Mouse (Mus musculus) MEL-GATA-1-ER (cell line): Measurements from ENCODE around the gene Kif1b.
"Not testable (repeated sequence)": the region's sequence is repeated elsewhere in the genome, so short reads cannot be mapped to it uniquely, and the experiment has no call there.

Experiments used
- DNase-seq: peaks from one replicate; pipeline ENCODE4 v3.0.0-alpha.2; 2012; ENCODE audit warnings: low read depth; ENCODE audit errors: extremely low read depth

The Kif1b gene

DNA sequence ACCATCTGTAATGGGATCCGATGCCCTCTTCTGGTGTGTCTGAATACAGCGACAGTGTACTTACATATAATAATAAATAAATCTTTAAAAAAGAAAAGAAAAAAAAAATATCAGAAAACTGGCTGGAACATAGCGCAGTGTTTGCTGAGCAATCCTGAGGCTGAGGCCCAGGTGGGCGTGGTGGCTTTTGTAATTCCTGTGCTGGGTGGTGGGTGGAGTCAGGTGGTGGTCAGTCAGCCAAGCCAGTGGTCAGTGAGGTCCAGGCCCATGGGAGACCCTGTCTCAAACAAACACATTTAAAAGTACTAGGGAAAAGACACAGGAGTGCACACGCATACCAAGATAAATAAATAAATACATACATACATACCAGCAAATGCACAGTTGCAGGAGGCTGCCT lies 135.4 kb downstream of the Kif1b start:
- DNase-seq, result no peak

DNA sequence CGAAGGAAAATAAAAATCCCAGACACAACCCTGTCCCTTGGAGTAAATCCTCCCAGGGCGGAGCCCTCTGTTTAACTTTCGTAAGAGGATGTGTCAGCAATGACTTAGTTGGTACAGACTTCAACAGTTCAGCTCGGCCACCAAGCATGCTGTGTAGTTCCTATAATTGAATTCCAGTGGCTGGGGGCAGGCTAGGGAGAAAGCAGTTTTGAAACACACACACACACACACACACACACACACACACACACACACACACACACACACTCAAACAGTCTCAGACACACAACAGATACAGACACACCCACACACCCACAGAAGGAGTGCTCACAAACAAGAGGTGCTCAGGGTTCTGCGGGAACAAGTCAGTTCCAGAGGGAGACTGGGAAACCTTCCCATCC lies 135.9 kb downstream of the Kif1b start:
- no peak for DNase-seq

DNA sequence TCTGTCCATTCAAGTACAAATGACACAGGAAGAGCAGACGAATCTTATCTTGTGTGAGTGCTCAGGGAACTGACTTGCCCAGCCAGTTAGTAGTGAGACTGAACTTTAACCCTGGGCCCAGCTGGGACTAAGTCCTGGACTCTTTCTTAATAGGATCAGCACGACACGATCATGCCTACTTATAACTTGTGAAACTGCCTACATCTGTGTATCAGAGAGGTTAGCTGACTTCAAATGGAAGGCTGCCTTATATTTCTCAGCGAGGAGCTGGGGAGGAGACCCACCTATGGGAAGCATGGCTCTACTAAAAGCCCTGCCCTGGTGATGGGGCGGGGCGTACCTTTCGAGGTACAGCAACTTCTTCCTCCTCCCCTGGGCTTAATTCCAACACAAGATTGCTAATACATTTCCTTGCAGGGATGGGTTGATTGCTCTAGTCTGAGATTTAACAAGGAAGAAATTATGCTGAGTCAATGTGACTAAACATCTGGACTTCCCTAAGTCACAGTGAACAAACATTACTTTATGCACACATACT lies 137.0 kb downstream of the Kif1b start:
- peak; percentile 65 for DNase-seq

DNA sequence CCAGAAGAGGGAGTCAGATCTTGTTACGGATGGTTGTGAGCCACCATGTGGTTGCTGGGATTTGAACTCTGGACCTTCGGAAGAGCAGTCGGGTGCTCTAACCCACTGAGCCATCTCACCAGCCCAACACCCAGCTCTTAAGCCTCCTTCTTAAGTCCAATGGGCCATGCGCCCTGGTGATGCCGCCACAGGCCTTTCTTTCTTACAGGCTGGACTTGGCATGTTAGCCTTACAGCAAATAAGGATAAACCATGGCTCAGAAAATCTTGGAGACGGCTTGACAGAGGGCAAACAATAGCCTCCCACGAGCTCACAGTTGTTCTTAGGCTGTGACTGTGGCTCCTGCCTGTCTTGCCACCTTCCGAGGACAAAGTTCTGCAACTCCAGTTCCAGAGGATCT lies 137.6 kb downstream of the Kif1b start:
- not testable (repeated sequence) for DNase-seq

DNA sequence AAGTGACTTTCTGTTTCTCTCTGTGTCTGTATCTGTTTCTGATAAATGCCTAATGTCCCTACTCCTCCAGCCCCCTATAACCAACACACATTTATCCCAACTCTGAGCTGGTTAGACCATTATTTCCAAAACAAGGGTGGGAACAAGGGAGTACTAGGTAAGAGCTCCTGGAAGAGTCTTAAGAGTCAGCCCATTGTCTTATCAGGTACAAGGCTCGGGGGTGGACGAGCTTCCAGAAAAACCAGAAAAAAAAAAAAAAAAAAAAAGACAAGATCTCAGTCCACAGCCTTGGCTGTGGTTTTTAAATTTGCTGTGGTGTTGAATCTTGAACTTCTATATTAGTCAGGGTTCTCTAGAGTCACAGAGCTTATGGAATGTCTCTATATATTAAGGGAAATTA lies 139.5 kb downstream of the Kif1b start:
- no peak for DNase-seq

DNA sequence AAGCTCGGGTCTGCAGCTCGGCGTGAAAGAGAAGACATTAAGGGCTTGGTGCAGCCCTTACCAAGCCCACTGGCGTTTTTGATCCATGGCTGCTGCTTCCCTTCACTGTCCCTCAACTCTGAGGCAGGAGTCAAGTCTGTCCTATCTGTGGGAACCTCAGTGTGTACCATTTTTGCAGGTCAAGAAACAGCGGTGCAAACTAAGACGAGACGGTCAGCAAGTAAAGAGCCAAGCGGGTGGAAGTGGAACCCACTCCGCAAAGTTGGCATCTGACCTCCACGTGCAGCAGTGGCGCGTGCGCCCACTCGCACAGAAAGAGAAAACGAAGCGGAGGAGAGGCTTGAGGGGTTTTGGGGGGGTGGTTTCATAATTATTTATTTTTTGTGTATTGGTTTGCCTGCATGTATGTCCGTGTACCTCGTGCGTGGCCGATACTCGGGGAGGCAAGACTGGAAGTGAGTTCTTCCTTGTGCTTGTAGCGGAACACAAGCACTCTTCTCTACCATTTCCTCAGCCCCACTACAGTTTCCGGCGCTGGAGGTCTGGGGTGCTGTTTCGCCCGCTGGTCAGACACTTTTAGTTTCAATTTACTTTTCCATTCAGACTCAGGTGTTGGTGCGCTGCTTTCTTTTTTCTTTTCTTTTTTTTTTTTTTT lies 140.4 kb downstream of the Kif1b start:
- DNase-seq, result no peak

DNA sequence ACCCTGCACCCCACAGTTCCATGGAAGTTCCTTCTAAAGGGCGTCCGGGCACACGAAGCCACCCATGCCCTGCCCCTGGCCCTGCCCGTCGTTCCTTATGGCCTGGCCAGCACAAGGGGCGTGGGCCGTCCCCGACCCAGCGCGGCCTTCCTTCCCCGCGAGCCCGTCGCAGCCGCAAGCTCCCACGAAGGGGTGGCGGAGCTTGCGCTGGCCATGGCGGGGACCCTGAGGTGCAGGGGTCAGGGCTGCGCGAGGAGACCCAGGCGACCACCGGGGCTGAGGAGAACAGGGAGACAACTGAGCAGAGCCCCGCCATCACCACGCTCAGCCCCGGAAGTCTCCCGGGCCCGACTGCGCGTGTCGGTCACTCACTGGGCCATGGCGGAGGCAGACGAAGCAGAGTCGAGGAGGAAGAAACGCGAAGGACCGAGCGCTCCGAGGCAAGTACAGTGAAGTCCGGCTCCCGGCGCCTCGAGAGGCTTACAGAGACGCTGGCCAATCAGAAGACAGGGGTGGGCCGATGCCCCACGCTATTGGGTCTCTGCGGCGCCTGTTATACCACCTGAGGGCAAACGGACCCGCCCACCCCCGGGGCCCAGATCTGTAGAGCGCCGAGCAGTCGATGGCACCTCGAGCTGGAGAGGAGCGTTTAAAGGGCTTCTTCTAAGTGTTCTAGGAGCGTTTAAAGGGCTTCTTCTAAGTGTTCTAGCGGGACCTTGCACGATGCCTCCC lies 141.1 kb downstream of the Kif1b start, which contains the start of gene Pgd:
TSS of gene Pgd (minus strand) at position 557 of the 732 bp plus-strand sequence.
- DNase-seq, result peak; percentile 91

DNA sequence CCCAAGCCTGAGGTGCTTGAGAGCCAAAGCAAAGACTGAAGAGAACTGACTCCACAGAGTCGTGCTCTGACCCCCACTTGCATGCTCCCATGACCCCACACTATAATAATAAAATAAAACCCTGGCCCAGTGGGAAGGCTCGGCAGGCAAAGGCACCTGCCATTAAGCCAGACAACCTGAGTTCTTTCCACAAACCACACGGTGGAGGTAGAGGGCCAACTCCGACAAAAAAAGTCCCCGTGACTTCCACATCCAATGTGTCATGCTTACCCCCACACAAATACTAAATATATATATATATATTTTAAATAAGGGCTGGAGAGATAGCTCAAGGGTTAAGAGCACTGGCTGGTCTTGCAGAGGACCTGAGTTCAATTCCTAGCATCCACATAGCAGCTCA lies 143.3 kb downstream of the Kif1b start:
- DNase-seq, result no peak

DNA sequence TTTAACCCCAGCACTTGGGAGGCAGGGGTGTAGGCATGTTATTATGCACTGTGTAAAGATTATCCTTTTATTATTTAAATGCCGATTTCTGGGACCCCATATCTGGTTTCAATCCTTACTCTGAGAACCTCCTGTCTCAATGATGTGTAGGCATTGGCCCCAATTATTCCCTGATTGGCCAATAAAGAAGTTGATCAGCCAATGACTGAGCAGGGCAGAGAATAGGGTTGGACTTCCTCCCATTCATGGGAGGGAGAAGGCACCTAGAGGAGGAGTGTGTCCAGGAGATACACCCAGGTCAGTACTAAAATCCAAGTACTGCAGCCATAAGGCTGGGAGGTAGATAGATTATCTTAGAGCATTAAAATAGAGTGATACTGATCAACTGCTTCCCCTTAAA lies 144.3 kb downstream of the Kif1b start:
- no peak for DNase-seq

DNA sequence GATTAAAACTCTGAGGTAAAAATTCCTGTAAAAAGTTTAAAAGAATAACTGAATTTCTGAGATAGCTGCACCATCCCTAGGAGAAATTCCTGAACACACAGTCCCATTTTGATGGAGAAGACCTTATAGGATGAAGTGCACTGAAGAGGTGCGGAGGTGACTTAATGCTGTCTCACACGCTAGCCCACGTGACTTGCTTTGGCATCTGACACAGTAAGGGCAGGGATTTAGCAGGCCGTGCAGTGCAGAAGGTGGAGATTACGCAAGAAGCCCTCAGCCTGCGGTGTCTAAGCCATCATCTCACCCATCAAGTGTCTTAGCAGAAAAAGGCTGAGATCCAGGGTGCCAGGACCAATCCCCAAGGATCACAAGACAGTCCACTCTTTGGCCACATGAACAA lies 146.3 kb downstream of the Kif1b start:
- no peak for DNase-seq

DNA sequence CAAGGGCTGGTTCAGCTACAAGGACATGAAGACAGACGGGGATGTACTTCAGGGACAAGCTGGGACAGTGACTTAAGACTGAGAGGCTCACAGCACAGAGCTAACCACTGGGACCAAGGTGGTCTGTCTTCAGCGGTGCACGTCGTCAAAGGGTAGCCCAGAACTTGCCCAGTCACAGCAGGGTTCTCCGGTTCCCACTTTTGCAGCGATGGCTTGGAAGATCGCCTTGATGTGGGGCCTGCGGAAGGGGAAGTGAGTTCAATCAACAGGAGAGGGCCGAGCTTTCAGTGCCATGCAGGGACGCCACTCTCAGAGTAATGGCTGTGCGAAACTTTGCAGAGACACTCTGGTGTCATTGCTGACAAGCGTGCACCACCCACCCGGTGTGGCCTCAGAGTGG lies 147.6 kb downstream of the Kif1b start:
- DNase-seq, result no peak

DNA sequence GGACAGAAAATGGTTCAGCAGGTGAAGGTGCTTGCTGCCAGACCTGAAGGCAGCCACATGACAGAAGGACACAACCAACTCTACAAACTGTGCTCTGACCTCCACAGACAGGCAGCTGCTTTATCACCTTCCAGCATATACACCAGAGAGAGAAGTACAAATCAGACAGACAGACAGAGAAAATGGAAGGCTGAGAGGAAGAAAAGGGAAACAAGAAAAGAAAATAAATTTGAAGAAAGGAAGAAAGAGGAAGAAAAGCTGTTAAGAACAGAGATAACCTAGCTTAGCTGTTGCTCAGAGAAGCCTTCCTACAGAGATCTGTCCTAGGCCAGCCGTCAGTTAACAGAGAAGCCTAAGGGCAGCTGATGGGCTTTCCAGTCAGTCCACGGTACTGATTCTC lies 148.3 kb downstream of the Kif1b start:
- DNase-seq, result no peak

DNA sequence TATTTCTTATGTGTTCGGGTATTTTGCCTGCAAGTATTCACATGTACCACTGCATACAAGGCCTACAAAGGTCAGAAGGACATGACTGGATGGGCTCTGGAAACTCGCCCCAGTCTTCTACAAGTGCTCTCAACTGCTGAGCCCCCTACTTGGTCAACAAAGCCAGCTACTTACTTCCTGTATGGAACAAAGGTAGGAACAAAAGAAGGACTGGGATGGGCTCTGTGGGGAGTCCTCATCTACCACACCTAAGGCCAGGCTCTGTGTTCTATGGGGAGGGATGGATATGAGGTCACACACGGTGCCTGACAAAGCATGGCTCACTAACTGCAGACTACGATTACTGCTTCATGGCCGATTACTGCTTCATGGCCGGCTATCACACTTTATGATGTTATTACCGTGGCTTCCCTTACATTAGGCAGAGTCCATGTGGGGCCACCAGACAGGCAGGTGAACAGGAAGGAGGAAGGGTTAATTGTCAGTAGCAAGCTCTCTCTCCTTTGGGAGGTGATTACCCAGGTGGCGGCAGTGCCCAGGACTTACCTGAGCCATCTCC lies 150.0 kb downstream of the Kif1b start:
- DNase-seq, result no peak

DNA sequence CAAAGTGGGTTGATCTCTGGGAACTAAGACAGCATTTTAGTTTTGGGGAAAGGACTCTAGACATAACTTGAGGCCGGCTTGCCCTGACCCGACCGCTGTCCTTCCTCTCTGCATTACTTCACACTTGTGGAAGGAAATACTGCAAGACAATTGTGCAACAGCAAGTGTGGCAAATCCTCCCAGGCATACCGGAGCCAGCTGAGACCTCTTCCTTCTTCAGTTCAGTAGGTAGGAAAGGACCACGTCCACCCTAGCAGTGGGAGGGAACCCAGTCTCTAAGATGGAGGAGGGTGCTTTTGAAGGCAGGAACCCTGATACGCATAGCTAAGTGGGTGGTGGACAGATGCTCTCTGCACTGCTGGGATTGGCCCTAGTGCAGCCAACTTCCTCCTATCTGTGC lies 151.8 kb downstream of the Kif1b start:
- no peak for DNase-seq

DNA sequence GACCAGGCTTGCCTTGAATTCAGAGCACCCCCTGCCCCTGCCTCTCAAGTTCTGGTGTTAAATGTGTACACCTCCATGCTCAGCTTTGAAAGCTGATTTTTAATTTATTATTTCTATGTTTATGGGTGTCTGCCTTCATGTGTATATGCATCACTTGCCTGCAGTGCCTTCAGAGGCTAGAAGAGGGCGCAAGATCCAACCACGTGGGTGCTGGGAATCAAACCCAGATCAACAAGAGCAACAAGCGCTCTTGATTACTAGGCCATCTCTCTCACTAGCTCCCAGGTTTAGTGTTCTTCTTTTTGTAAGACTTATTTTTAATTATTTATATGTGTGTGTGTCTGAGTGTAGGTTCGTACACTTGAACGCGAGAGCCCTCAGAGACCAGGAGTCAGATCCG lies 152.6 kb downstream of the Kif1b start:
- no peak for DNase-seq

DNA sequence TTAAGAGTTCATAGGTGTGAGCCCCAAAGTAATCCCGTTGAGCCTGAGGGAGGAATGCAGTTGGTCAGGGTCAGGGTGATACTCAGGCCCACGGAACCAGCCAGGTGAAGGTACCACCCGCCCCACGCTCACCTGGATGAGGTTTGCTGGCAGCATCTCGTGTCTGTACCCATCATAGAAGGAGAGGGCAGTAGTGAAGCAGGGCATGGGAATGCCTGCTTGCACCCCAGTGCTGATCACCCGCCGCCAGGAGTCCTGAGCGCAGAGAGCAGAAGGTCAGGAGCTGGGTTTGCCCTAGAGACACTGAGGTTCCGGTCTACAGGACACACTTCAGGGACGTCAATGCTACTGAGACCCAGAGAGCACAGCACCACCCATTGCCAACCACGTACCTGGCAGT lies 156.8 kb downstream of the Kif1b start:
- DNase-seq, result no peak

DNA sequence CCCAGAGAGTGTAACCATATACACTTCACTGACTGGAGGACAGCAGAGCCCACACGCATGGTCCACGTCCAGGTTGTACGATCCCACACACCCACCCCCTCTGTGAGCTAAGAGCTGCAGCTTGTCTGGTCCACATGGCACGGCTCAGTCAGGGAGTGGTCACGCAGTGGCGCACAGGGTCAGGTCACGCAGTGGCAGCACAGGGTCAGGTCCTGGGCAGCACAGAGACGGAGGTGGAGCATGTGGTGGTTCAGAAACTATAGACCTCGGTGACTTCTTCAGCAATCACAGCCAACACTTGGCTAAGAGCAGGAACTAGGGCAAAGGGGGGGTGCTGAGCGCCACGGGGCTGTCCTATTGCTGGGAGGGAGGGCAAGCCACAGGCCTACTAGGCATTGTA lies 157.2 kb downstream of the Kif1b start:
- no peak for DNase-seq

DNA sequence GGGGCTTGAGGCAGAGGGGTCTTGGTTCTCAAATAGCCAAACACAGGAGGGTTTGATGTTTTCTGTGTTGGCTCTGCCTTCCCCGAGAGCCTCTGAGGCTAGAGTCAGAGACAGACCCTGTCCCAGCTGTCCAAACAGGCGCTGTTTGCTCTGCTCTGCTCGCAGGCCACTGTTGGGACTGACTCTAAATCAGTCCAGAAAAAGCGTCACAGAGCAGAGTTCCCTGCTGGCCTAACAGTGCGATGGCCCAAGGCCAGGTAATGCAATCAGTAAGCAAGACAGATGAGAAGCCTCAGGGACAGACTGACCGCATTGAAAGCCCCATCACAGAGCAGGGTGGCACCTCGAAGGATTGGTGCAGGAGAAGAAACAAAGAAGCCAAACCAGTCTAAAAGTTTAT lies 157.9 kb downstream of the Kif1b start:
- no peak for DNase-seq

DNA sequence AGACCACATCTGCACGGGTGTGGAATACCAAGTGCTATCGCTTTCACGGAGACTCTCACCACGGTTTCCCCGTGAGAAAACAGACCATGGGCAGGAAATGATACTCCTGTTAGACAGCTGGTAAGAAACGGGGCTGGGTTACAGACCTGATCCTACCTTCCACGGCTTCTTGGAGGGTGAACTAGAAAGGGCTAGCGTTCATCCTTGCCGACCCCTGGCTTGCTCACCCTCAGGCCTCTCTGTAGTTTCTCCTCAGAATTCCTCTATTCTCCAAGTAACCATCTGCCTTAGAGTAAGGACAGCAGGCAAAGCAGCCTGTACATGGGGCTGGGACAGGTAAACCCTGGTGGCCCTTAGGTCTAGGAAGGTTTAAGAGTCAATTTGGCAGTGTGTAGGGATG lies 158.3 kb downstream of the Kif1b start:
- DNase-seq, result no peak

DNA sequence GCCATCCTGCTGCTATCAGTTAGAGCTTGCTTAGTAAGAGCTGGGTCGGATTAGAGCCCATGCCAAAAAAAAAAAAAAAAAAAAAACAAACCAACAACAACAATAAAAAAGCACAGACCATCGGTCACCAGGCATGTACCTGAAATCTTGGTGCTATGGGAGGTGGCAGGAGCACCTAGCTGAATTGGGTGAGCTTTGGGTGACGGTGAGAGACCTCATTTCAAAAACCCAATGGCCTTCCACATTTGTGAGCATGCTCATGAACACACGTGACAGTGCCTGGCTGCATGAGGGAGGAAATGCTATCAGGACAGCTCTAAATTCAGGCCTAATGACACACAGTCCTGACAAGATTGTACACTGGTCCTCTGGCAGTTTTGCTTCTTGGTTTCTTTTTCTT lies 159.4 kb downstream of the Kif1b start:
- no peak for DNase-seq

DNA sequence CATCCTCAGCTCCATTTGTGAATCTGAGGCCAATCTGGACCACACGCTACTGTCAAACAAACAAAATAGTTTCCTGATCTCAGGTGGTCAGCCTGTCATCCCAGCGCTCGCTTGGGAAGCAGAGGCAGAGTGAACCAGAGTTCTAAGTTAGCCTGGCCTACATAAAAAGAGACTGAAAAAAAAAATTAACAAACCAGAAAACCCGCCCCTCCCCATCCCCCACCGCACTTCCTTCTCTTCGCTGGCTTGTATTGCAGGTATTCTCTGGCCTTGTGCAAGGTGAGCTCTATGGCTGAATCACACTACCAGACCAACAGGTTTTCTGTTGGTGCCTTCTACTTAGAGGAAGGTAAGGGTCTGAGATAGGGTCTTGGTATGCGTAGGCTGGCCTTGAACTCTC lies 160.0 kb downstream of the Kif1b start:
- no peak for DNase-seq

DNA sequence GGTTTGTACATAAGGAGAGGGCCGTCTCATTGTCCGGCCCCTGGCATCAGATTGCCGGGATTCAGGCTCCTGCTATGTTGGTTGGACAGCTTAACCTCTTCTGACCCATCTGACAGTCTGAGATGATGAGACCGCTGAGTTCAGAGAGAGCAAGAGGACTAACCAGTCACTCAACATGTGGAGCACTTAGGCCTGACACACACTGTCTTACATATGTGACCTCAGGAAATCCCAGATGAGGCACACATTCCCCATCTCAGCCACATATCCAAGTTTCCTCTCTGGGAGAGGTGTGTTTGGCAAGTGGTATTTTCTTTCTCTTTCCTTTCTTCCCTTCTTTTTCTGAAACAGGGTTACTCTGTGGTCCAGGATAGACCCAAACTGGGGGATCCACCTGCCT lies 162.3 kb downstream of the Kif1b start:
- no peak for DNase-seq

DNA sequence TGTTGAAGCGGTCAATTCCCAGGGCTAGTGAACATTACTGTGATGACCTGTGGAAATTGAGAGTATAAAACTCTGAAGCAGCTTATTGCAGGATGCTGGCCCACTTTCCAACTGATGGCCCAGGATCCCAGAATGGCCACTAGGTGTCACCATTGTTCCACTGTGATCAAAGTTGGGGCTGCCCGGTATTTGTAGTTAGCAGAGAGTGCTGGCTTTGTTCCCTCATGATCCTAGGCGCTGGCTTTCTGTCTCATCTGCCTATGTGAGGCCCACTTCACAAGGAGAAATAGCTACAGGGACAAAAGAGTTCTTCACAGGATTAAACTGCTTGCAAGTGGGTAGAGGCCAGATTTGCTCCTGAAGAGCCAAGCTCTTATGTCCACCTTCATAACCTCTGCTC lies 163.0 kb downstream of the Kif1b start:
- DNase-seq, result peak; percentile 60
